Mouse (Mus musculus) adrenal gland, adult 2 months (tissue): ENCODE measurements at regions not wholly inside any gene's neighbourhood (a gene's known extent, or its start where the extent isn't known, plus 50 kb on each side); places are given as distances from the start of the nearest gene placed in this dataset.
"Not testable (repeated sequence)": the region's sequence is repeated elsewhere in the genome, so short reads cannot be mapped to it uniquely, and the experiment has no call there.

Source experiments
- DNase-seq: peaks from one replicate; pipeline ENCODE4 v3.0.0; 2021

DNA sequence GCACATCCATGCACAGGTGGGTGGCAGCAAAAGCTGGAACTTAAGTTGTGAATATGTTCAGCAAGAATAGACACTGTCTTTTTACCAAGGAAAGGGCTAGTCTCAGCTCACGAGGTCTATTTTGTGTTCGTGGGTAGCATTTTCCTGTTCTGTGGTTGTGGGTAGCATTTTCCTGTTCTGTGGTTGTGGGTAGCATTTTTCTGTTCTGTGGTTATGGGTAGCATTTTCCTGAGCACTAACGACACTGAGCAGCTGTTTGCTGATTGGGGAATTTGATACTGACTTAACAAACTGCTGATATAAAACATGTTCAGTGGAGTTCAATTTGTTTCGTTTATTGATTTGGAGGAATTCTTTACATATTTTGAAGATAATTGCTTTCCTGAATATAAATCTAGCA, 837.8 kb upstream of the Vwc2 start:
- DNase-seq: no peak

DNA sequence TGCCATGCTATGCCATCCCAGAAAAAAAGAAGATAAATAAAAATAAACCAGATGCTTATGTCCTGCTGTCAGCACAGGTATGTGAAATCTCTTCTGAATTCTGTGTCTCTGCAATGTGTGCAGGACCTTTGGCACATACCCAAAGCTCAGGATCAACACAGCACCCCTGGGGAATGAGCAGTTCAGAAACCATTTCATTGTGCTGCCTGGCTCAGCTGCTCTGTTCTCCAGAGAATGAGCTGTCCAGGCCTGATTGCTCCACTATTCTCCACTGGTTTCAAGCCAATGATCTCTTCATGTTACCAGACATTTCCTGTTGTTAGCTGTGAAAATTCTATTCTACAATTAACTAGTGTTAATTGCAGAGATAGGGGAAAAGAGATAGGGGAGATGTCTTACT, 830.5 kb upstream of the Vwc2 start:
- peak; percentile 3 for DNase-seq

DNA sequence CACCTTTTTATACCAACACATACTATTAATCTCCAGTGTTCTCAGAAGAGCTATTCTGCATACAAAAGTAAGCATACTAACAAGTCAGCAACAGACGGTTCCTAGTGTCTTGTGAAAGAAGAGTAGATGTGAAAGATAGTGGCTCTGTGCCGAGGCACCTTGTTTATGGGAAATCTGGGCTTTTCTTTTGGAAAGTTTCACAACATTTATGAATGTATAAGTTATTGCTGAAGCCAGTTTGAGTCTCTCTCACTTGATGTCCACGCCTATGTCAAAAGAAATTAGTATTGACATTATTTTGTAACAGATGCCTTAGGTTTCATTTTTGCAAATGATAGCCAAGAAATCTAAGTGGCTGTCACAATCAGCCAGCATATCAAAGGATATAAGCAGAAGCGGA, 822.0 kb upstream of the Vwc2 start:
- no peak for DNase-seq

DNA sequence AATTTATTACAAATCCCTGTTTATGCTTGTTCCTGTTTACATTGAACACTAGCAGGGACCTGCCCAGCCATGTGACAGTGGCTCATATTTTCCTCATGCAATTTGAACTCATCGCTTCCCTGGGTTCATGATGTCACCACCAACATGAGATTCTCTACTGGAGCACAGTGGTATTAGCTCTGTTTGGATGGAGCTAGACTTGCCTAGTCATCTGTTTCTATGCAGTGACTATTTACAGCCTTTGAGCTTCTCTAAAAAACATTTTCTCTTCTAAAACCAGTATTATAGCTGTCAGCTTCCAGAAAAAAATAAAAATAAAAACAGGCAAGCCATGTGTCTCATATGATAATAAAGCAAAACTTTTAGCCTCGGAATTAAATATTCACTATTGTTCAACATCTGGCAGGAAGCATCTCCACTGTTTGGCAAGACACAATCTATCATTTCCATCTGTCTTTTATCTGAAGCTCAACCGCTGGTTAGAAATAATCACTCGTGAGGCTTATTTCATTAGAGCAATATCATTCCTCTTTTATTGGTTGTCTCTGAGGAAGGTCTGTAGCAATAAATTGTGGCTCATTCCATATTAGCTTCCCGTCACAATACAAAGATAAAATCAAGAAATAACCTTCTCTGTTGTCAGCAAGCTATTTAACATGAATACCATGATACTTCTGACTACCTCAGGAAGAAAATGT, 804.9 kb upstream of the Vwc2 start:
- no peak for DNase-seq

GRCm38 (mm10) chr11:10317427-10317826, 796.6 kb upstream of the Vwc2 start:
- no peak for DNase-seq

DNA sequence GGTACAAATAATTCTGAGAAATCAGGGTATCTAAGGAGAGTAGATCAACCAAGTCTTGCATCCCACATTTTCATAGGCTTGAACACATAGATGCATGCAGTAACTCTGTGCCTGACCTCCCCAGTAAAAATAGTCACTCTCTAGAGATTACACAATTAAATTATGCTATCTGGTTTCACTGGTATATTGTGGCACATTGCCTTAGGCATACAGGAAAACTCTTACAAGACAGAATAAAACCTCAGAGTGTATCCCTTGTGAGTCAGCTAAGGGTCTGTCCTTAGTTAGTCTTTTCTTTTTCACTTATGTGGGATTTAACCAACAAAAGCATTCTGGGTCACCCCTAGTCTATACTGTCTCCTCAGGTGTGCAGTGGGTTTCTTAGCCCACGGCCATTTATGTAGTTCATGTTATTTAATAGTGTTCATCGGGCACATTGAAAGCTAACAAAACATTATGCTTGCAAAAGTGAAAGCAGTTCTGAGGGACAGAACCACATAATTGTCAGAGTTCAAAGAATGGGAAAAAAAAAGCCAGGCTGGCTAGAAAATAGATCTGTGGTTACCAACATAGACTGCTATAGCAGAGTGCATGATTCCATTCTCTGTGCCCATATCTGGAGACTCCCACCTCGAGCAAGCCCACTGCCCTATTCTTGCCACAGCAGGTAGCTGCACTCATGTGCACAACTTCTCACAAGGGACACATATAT, 795.8 kb upstream of the Vwc2 start:
- DNase-seq: no peak

GRCm38 (mm10) chr11:10330253-10330652, 783.8 kb upstream of the Vwc2 start:
- not testable (repeated sequence) for DNase-seq

- DNase-seq: no peak
These were observed 776.2 kb upstream of the Vwc2 start for GRCm38 (mm10) chr11:10337781-10338180.

GRCm38 (mm10) chr11:10372340-10372739, 741.7 kb upstream of the Vwc2 start:
- DNase-seq: no peak
